Comparison of ENCODE assay signal across 12 mouse cellular contexts in the genomic region with DNA sequence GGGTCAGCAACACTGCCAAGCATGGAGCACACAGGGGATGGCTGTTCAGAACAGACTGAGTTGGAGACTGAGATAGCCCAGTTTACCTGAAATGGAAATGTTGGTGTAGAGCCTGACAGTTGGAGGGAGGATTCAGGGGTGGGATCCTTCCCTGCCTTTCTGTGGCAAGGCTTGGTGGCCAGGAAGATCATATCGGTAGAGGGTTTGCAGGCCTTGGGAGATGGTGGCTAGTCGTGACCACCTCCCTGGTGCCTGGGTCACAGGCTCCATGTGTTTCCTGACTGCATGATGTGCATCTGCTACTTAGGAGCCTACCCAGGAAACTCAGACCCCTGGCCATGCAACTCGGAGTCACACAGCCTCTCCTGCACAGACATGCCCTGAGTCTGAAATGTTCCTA.
DNase-seq lines count a peak whose midpoint lies in the region; ATAC-seq and TF ChIP-seq lines count a peak whose summit lies in the region.
"Had no signal": no experiment of that assay in that cellular context is flagged by ENCODE, and none has a peak within 500 bp of the region (broad histone marks: within the 10 kb centered on the region; RNA-seq: fewer than 3 reads in every experiment).

No protein-coding gene starts in this region.

- H3K9ac ChIP-seq in intestine, embryonic 14.5 days (ENCODE audit: low read length) = no peak overlapping the region
- no peak overlapping the region for H3K9ac ChIP-seq in intestine, embryonic 15.5 days
- no peak overlapping the region for H3K9ac ChIP-seq in lung, embryonic 14.5 days
- no peak overlapping the region for H3K9ac ChIP-seq in limb, embryonic 15.5 days
- H3K9ac ChIP-seq: forebrain, postnatal 0 days; midbrain, embryonic 15.5 days; neural tube, embryonic 13.5 days had no signal

- 80% methylated on average over 3 of the region's 3 CpGs for WGBS in intestine, embryonic 14.5 days
- 74% methylated on average over 3 of the region's 3 CpGs for WGBS in intestine, embryonic 15.5 days
- WGBS in lung, embryonic 14.5 days = 76% methylated on average over 3 of the region's 3 CpGs
- 59% methylated on average over 3 of the region's 3 CpGs for WGBS in limb, embryonic 15.5 days

- H3K4me1 ChIP-seq in intestine, embryonic 14.5 days (replicated peaks; ENCODE audit: control insufficient read depth, insufficient read depth, low read length) = peaks cover 7% of the 10 kb centered on the region
- peaks cover 17% of the 10 kb centered on the region for H3K4me1 ChIP-seq in intestine, embryonic 15.5 days (replicated peaks)
- peaks cover 13% of the 10 kb centered on the region for H3K4me1 ChIP-seq in lung, embryonic 14.5 days (ENCODE audit: insufficient read depth)
- peaks cover 34% of the 10 kb centered on the region for H3K4me1 ChIP-seq in limb, embryonic 15.5 days

- intact Hi-C loops in gastrocnemius, adult 2 months (cut with DNase I) = no loop called here
- intact Hi-C loops in left cerebral cortex, postnatal 4 days (cut with DNase I) = no loop called here

- TF ChIP-seq CTCF in gastrocnemius, adult 2 months (IDR thresholded peaks at IDR 0.05) = no peak
- no peak for TF ChIP-seq CTCF in lung, embryonic 14.5 days (IDR thresholded peaks at IDR 0.05; ENCODE audit: low read depth)

- DNase-seq in gastrocnemius, adult 2 months = no peak
- no peak for DNase-seq in gastrocnemius, adult 8-10 months (ENCODE audit: low spot score in 2 of 2)
- no peak for DNase-seq in intestine, embryonic 14.5 days (ENCODE audit: low spot score)
- DNase-seq in lung, embryonic 14.5 days = no peak
- DNase-seq in lung, postnatal 14 days = no peak
- DNase-seq in left cerebral cortex, postnatal 4 days = no peak
- DNase-seq: thymus, adult 2 months had no signal

- H3K36me3 ChIP-seq in intestine, embryonic 14.5 days (ENCODE audit: control insufficient read depth, insufficient read depth, low read length) = no peaks in the 10 kb centered on the region
- no peaks in the 10 kb centered on the region for H3K36me3 ChIP-seq in intestine, embryonic 15.5 days
- no peaks in the 10 kb centered on the region for H3K36me3 ChIP-seq in lung, embryonic 14.5 days (ENCODE audit: insufficient read depth)
- no peaks in the 10 kb centered on the region for H3K36me3 ChIP-seq in limb, embryonic 15.5 days
- H3K36me3 ChIP-seq: midbrain, embryonic 15.5 days; neural tube, embryonic 13.5 days had no signal

- no peaks in the 10 kb centered on the region for H3K9me3 ChIP-seq in intestine, embryonic 14.5 days (ENCODE audit: control insufficient read depth, low read length)
- H3K9me3 ChIP-seq in intestine, embryonic 15.5 days = no peaks in the 10 kb centered on the region
- H3K9me3 ChIP-seq in lung, embryonic 14.5 days (ENCODE audit: low read depth, low read length) = no peaks in the 10 kb centered on the region
- no peaks in the 10 kb centered on the region for H3K9me3 ChIP-seq in limb, embryonic 15.5 days
- H3K9me3 ChIP-seq: midbrain, embryonic 15.5 days; neural tube, embryonic 13.5 days had no signal

- ATAC-seq in intestine, embryonic 14.5 days (replicated peaks; ENCODE audit: low FRiP score, low TSS enrichment, low read depth) = no peak
- ATAC-seq in intestine, embryonic 15.5 days = no peak
- ATAC-seq in lung, embryonic 14.5 days (ENCODE audit: insufficient read depth) = peak; percentile 5; the same call in 1 of the 2 replicates
- no peak for ATAC-seq in limb, embryonic 15.5 days (ENCODE audit: insufficient number of reproducible peaks, low FRiP score, low TSS enrichment, low read depth)
- ATAC-seq: forebrain, postnatal 0 days; midbrain, embryonic 15.5 days had no signal

- peak overlapping the region; percentile 87 for H3K27ac ChIP-seq in gastrocnemius, adult 2 months
- H3K27ac ChIP-seq in intestine, embryonic 14.5 days (ENCODE audit: low read depth) = peak overlapping the region; percentile 65; the same call in 1 of the 2 replicates
- H3K27ac ChIP-seq in intestine, embryonic 15.5 days = no peak overlapping the region
- H3K27ac ChIP-seq in lung, embryonic 14.5 days (ENCODE audit: low read depth) = peak overlapping the region; percentile 67; the same call in 1 of the 2 replicates
- peak overlapping the region; percentile 81 for H3K27ac ChIP-seq in limb, embryonic 15.5 days
- H3K27ac ChIP-seq: midbrain, embryonic 15.5 days; neural tube, embryonic 13.5 days had no signal

- no peak overlapping the region for H3K4me2 ChIP-seq in intestine, embryonic 14.5 days (ENCODE audit: low read length)
- H3K4me2 ChIP-seq in intestine, embryonic 15.5 days (replicated peaks) = no peak overlapping the region
- no peak overlapping the region for H3K4me2 ChIP-seq in lung, embryonic 14.5 days
- H3K4me2 ChIP-seq in limb, embryonic 15.5 days = no peak overlapping the region
- H3K4me2 ChIP-seq: midbrain, embryonic 15.5 days; neural tube, embryonic 13.5 days had no signal

- H3K27me3 ChIP-seq in intestine, embryonic 14.5 days (replicated peaks; ENCODE audit: control insufficient read depth, insufficient read depth, low read length) = no peaks in the 10 kb centered on the region
- H3K27me3 ChIP-seq in intestine, embryonic 15.5 days (replicated peaks) = no peaks in the 10 kb centered on the region
- H3K27me3 ChIP-seq in lung, embryonic 14.5 days (ENCODE audit: insufficient read depth, low read length) = no peaks in the 10 kb centered on the region
- H3K27me3 ChIP-seq in limb, embryonic 15.5 days = no peaks in the 10 kb centered on the region
- H3K27me3 ChIP-seq: midbrain, embryonic 15.5 days had no signal

- H3K4me3 ChIP-seq in gastrocnemius, adult 2 months = no peak overlapping the region
- H3K4me3 ChIP-seq in intestine, embryonic 14.5 days (ENCODE audit: low read depth, low read length) = no peak overlapping the region
- no peak overlapping the region for H3K4me3 ChIP-seq in intestine, embryonic 15.5 days (replicated peaks)
- no peak overlapping the region for H3K4me3 ChIP-seq in lung, embryonic 14.5 days (ENCODE audit: low read depth, low read length)
- H3K4me3 ChIP-seq in limb, embryonic 15.5 days = no peak overlapping the region
- H3K4me3 ChIP-seq: midbrain, embryonic 15.5 days; neural tube, embryonic 13.5 days had no signal
